Mouse (Mus musculus) forebrain, embryonic 16.5 days (tissue): Measurements from ENCODE around the gene Zfp87. TPM values are rescaled to one million over a fixed set of nuclear protein-coding genes. Genes with fewer than 3 reads are reported as not detected.

Experiments
- ATAC-seq: fragments of 200-750 bp; cut with Nextera tagmentation; 2 replicates; pipeline ENCODE4 v1.8.0; 2017; ENCODE audit warnings: mild to moderate bottlenecking, moderate library complexity
- H3K27ac ChIP-seq: fragments of 300-500 bp; sonication (generic); 2 replicates; pipeline ENCODE4 v1.5.1; 2014; ENCODE audit warnings: low read length, control low read depth
- H3K27me3 ChIP-seq: fragments of 300-500 bp; sonication (generic); replicated peaks from 2 replicates; pipeline ENCODE4 v1.6.1; 2014; ENCODE audit warnings: low read length; ENCODE audit not compliant: control insufficient read depth, insufficient read depth
- H3K36me3 ChIP-seq: fragments of 300-500 bp; sonication (generic); 2 replicates; pipeline ENCODE4 v1.6.1; 2014; ENCODE audit not compliant: control insufficient read depth, insufficient read depth
- H3K4me1 ChIP-seq: fragments of 300-500 bp; sonication (generic); replicated peaks from 2 replicates; pipeline ENCODE4 v1.6.1; 2014; ENCODE audit warnings: low read length; ENCODE audit not compliant: control insufficient read depth, insufficient read depth
- H3K4me2 ChIP-seq: fragments of 300-500 bp; sonication (generic); 2 replicates; pipeline ENCODE4 v1.6.1; 2014; ENCODE audit warnings: mild to moderate bottlenecking, low read length, control low read depth
- H3K4me3 ChIP-seq: fragments of 300-500 bp; sonication (generic); replicated peaks from 2 replicates; pipeline ENCODE4 v1.5.1; 2014; ENCODE audit warnings: mild to moderate bottlenecking, low read length, control low read depth
- H3K9ac ChIP-seq: fragments of 300-500 bp; sonication (generic); replicated peaks from 2 replicates; pipeline ENCODE4 v1.6.1; 2014; ENCODE audit warnings: low read depth, low read length, control low read depth
- H3K9me3 ChIP-seq: fragments of 300-500 bp; sonication (generic); 2 replicates; pipeline ENCODE4 v1.6.1; 2016; ENCODE audit warnings: low read length; ENCODE audit not compliant: control insufficient read depth
- WGBS: fragments of 180-500 bp; shearing (Covaris S2); extraction: QIAGEN DNeasy Blood & Tissue Kit; methylation state at CpG from one replicate; pipeline ENCODE4 v1.1.7; 2014; 5-methylcytosine and 5-hydroxymethylcytosine counted together
- polyA plus RNA-seq: library from polyadenylated mRNA; unstranded; fragments of >200 nt; fragmentation: Nextera tagmentation; extraction: Ambion mirVana; gene quantifications from 2 replicates; pipeline ENCODE4 v1.2.1, GENCODE M21; 2015

The Zfp87 gene
- polyA plus RNA-seq = 42.4 and 45.3 TPM in 2 replicates

DNA sequence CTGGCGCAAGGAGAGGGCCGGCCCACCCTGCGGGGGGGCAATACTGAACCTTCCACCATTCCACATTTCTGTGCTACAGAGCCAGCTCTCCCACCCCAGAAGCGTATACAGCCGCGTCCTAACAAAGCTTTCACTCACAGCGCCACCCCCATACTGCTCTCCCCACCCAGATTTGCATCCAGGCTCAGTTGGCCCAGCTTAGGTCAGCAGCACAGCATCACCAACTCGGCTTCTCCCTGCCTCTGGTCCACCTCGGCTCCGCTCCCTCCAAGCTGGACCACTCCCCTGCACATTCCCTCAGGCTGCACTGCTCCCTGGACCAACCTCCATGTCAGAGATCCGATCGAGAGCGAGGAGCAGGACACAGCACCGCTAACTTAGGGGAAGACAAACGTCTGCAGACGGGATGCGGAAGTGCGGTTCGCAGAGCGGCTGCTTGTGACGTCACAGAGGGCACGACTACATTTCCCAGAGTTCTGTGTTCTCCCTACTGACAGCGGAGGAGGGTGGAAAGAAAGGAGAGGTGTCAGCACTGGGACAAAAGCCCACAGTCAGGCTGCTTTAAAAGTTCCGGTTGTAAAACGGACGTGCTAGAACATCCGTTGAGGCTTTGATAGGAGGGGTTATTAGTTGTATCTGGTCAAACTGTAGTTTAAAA is at the start of gene Zfp87, which contains the start of gene Gm26965:
Gene Zfp87, minus strand, starts transcription at position 425 of the 658 bp plus-strand sequence.
Gene Gm26965, minus strand, starts transcription at position 399 of the 658 bp plus-strand sequence.
- Histone ChIP-seq H3K4me3 (peak within 1 kb of the TSS; percentile 99), H3K36me3 (0 out of 2 replicates have a peak, but pooled peaks cover 3% of the 10 kb centered on the region), H3K27ac (peak within 1 kb of the TSS; percentile 78), H3K4me2 (peak within 1 kb of the TSS; percentile 96), H3K9me3 (no peaks in the 10 kb centered on the region), H3K9ac (peak within 1 kb of the TSS; percentile 88), H3K27me3 (no peaks in the 10 kb centered on the region), H3K4me1 (peaks cover 20% of the 10 kb centered on the region)
- peak; percentile 99 for ATAC-seq
- WGBS = under 1% methylated on average over 27 of the region's 27 CpGs

- WGBS = 73% methylated on average over 5 of the region's 5 CpGs
- Histone ChIP-seq H3K4me2 (no peak overlapping the region), H3K9me3 (no peaks in the 10 kb centered on the region), H3K27me3 (no peaks in the 10 kb centered on the region), H3K36me3 (no peaks in the 10 kb centered on the region), H3K4me1 (no peaks in the 10 kb centered on the region), H3K9ac (no peak overlapping the region), H3K4me3 (no peak overlapping the region), H3K27ac (no peak overlapping the region)
- ATAC-seq = no peak
These were observed 46.7 kb upstream of the Zfp87 start for GRCm38 (mm10) chr13:67572591-67573189.

DNA sequence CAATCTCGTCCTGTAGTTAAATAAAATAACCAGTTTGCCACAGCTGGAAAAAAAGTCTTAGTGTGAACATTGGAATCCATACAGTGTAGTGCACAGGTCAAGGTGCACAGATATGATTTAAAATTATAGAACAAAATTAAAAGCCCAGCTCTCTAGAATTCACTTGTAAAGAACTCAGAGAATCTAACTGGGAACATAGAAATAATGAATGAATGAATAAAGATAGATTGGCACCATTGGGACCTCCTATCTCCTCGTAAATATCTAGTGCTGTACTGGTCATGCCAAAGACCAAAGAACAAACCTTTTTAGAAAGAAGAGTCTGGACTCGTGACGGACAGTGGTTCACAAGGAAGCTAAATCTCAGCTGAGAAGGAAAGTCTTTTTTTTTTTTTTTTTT is 27.8 kb upstream of the Zfp87 start, which contains the start of gene Zfp748:
Gene Zfp748, minus strand, starts transcription at position 101 of the 400 bp plus-strand sequence.
- Histone ChIP-seq H3K9ac (peak within 1 kb of the TSS; percentile 95), H3K27me3 (no peaks in the 10 kb centered on the region), H3K27ac (peak within 1 kb of the TSS; percentile 84), H3K9me3 (no peaks in the 10 kb centered on the region), H3K4me2 (peak within 1 kb of the TSS; percentile 85), H3K4me3 (peak within 1 kb of the TSS; percentile 92), H3K36me3 (no peaks in the 10 kb centered on the region), H3K4me1 (peaks cover 14% of the 10 kb centered on the region)
- no peak for ATAC-seq
- 79% methylated on average over 4 of the region's 4 CpGs for WGBS

- WGBS = under 1% methylated on average over 44 of the region's 44 CpGs
- H3K4me2 ChIP-seq = peak overlapping the region; percentile 85
- H3K4me1 ChIP-seq = peaks cover 14% of the 10 kb centered on the region
- peak; percentile 100 for ATAC-seq
- H3K27ac ChIP-seq = peak overlapping the region; percentile 84
- no peaks in the 10 kb centered on the region for H3K36me3 ChIP-seq
- no peaks in the 10 kb centered on the region for H3K27me3 ChIP-seq
- H3K4me3 ChIP-seq = peak overlapping the region; percentile 92
- peak overlapping the region; percentile 95 for H3K9ac ChIP-seq
- no peaks in the 10 kb centered on the region for H3K9me3 ChIP-seq
These were observed 26.7 kb upstream of the Zfp87 start for GRCm38 (mm10) chr13:67552505-67553346.

GRCm38 (mm10) chr13:67545941-67546340 is 20.0 kb upstream of the Zfp87 start:
- peaks cover 31% of the 10 kb centered on the region for H3K36me3 ChIP-seq
- no peaks in the 10 kb centered on the region for H3K27me3 ChIP-seq
- WGBS = 74% methylated on average over 1 of the region's 1 CpGs
- H3K4me1 ChIP-seq = 0 out of 2 replicates have a peak, but pooled peaks cover 1% of the 10 kb centered on the region
- no peak overlapping the region for H3K27ac ChIP-seq
- H3K9me3 ChIP-seq = no peaks in the 10 kb centered on the region
- H3K4me2 ChIP-seq = no peak overlapping the region
- no peak for ATAC-seq
- no peak overlapping the region for H3K4me3 ChIP-seq
- H3K9ac ChIP-seq = no peak overlapping the region

GRCm38 (mm10) chr13:67527049-67527730 is 1.2 kb upstream of the Zfp87 start:
- Histone ChIP-seq H3K9me3 (no peaks in the 10 kb centered on the region), H3K27me3 (no peaks in the 10 kb centered on the region), H3K9ac (no peak overlapping the region), H3K4me2 (no peak overlapping the region), H3K4me3 (no peak overlapping the region), H3K4me1 (peaks cover 20% of the 10 kb centered on the region), H3K36me3 (no peaks in the 10 kb centered on the region), H3K27ac (no peak overlapping the region)
- no peak for ATAC-seq
- 80% methylated on average over 3 of the region's 3 CpGs for WGBS

GRCm38 (mm10) chr13:67500908-67501307 is 25.1 kb downstream of the Zfp87 start:
- H3K4me2 ChIP-seq = no peak overlapping the region; the same call in 1 of the 2 replicates
- 89% methylated on average over 1 of the region's 1 CpGs for WGBS
- H3K27ac ChIP-seq = no peak overlapping the region

GRCm38 (mm10) chr13:67500084-67500719 is 25.8 kb downstream of the Zfp87 start, which contains the start of gene Zfp58:
TSS of gene Zfp58 (minus strand) at chr13:67500555.
- under 1% methylated on average over 22 of the region's 22 CpGs for WGBS
- H3K4me3 ChIP-seq = peak within 1 kb of the TSS; percentile 88
- H3K4me1 ChIP-seq = peaks cover 8% of the 10 kb centered on the region
- H3K27ac ChIP-seq = no peak within 1 kb of the TSS
- H3K4me2 ChIP-seq = peak within 1 kb of the TSS; percentile 80
- ATAC-seq = peak; percentile 98
- peaks cover 2% of the 10 kb centered on the region for H3K36me3 ChIP-seq
- peak within 1 kb of the TSS; percentile 71 for H3K9ac ChIP-seq
- no peaks in the 10 kb centered on the region for H3K27me3 ChIP-seq
- no peaks in the 10 kb centered on the region for H3K9me3 ChIP-seq

More at GRCm38 (mm10) chr13:67500908-67501307, 25.1 kb downstream of the Zfp87 start:
- H3K9ac ChIP-seq = no peak overlapping the region
- no peaks in the 10 kb centered on the region for H3K9me3 ChIP-seq
- H3K27me3 ChIP-seq = no peaks in the 10 kb centered on the region
- ATAC-seq = peak; percentile 19
- H3K4me3 ChIP-seq = no peak overlapping the region
- no peaks in the 10 kb centered on the region; the same call in 1 of the 2 replicates for H3K36me3 ChIP-seq
- peaks cover 8% of the 10 kb centered on the region for H3K4me1 ChIP-seq
